Mouse (Mus musculus): ENCODE measurements at regions not wholly inside any gene's neighbourhood (a gene's known extent, or its start where the extent isn't known, plus 50 kb on each side); places are given as distances from the start of the nearest gene placed in this dataset.

DNA sequence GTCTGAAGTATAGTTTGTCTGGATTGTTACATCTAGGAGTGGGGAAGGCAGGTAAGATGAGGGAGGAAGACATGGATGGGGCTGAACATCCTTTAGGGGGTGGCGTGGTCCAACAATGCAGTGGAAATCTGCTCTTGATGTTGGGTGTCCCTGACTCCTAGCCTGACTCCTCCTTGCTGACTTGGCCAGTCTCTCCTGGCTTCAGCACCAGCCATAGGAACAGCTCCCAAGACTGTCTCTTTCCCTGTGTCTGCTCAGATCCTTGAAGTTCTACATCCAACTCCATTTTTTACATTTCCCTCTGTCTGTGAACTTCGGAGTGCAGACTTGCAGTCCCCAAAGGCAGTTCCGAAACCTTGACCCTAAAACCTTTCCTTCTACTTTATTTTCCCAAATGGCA, 436.8 kb downstream of the Cdh26 start:
- TF ChIP-seq CTCF (IDR thresholded peaks at IDR 0.05; ENCODE audit: low read depth, low read length) (no peak), POLR2A (IDR thresholded peaks at IDR 0.05; ENCODE audit: extremely low read depth, insufficient read depth, low read length) (no peak)

Data from liver, adult 2 months (tissue).